Mouse (Mus musculus) testis, postnatal 10 days (tissue): ENCODE measurements around the gene Nedd8.

Experiments
- DNase-seq: peaks from one replicate; pipeline ENCODE4 v3.0.0; 2021; ENCODE audit warnings: low spot score

Gene Nedd8

DNA sequence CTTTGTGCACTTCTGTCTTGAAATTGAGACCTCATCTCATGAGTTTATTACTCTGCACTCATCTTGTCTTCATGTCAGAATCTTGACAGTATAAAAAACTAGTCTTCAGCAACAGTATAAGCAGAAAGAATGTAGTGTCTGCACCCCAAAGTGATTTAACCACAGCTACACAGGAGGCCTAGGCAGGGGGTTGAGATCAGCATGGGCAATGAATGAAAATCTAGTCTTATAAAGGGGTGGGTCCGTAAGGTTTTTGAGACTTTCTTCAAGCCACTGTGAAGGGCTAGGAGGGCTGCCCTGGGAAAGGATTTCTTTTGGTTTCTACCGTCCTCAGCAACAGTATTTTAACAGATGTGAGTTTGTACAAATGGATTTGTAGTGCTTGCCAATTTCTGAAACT, 11.3 kb downstream of the Nedd8 start:
- DNase-seq: no peak

DNA sequence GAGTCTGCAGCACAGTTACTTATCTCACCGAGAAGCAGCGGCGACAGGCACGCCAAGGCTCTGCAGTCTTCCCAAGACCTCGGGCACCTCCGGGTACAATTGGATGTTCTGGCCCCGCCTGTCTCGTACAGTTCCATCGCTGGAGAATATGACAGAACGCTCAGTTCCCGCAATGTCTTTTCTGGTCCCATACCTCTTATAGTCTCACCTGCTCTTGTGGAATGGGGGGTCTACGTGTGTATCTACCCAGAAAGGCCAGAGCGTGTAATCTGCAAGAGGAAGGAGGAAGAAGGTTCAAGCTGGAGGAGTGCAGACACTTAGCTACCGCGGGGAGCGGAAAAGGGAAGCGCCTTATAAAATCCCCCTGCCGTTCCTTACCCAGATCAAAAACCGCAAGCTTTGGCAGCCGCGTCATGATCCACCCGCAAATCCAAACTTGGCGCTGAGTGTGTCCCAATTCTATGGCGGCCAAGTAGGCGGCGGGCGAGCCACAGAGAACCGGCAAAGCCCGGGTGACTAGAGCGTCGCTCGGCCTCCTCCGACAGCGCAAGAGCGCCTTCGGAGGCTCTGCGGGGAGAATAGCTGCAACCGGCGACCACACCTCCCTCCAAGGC, 11.9 kb downstream of the Nedd8 start, which contains the start of gene Mdp1:
Gene Mdp1 (minus strand): TSS at position 549 of the 614 bp plus-strand sequence.
- DNase-seq: peak; percentile 81

DNA sequence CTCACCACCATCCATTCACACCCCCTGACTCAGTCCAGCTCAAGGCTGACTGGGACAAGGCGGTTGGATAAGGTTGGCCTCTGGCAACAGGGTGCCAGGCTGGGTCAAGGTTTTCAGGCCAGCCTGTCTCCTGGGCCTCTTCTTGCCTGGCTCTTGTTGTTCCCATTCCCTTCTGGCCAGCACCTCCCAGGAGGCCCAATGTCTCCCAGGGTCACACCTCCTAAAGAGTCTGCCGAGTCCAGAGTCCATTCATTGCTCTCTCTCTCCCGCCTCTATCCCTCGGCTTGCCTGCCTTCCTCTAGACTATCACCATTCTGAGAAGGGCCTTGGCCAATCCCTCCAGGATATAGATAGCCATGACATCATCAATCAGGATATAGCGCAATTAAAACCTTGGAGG, 13.9 kb downstream of the Nedd8 start:
- no peak for DNase-seq

DNA sequence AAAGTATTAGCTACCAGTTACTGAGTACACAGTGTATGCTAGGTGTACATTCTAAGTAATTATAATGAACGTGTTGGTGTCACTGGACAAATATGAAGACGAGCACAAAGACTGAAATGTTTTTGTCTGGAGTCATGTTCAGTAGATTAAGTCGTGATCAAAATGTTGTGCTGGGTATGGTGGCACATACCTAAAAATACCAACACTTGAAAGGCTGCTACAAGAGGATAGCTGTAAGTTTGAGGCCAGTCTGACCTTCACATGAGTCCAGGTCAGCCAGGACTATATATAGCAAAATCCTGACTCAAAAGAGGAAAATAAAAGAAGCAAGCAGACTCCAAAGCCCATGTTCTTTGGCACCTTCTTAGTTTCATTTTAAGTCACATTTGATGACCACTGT, 15.0 kb downstream of the Nedd8 start:
- no peak for DNase-seq

DNA sequence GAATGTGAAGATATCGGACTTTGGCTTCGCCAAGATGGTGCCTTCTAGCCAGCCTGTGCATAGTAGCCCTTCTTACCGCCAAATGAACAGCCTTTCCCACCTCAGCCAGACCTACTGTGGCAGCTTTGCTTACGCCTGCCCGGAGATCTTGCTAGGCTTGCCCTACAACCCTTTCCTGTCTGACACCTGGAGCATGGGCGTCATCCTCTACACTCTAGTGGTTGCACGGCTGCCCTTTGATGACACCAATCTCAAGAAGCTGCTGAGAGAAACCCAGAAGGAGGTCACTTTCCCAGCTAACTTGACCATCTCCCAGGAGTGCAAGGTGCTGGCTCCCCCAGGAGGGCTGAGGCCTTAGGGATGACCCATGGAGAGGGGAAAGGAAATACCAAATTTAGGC, 20.4 kb downstream of the Nedd8 start:
- DNase-seq: no peak

DNA sequence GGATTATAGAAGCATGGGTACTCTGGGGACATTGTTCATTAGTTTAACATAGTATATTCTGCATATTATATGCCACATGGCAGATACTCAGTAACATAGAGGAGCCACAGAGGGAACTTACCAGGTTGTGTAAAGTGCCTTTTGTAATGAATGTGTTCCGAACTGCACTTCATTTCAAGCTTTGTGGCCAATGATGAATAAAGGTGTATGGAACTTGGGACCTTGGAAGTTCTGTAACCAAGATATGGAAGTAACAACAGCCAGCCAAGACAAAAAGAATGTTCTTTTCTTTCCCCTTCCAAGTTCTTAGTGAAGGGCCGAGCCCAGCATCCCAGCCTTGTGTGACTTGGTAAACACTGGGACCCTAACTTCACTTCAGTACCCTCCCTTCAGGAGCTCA, 22.0 kb downstream of the Nedd8 start, which contains the start of gene Tssk4:
Gene Tssk4 (plus strand): TSS at position 301 of the 400 bp plus-strand sequence.
- no peak for DNase-seq

DNA sequence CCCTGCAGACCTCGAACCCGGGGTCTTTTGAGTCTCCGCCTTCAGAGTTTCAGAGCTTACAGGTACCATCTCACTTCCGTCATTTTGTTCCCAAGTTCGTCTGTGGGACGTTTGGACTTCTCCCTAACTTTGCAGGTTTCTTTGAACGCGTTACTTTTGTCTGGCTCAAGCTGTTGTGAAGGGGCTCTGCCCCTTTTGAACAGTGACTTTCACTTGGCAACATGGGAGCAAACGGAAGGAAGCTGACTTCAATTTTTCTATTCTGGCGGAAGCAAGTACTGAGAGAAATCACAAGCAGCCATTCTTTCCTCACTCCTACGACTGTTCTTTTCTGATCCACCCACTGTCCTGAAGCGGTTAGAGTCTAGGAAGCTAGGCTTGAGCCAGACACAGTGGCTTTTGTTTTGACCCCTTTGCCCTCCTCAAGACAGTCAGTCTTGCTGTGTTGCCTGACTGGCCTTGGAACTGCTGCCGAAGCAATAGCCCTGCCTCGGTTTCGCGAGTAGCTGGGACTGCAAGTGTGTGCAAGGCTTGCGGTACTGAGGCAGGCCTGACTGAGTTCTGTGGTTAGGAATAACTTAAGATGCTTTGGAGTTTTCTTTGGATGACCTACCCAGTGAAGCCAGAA, 27.5 kb downstream of the Nedd8 start:
- DNase-seq: no peak

DNA sequence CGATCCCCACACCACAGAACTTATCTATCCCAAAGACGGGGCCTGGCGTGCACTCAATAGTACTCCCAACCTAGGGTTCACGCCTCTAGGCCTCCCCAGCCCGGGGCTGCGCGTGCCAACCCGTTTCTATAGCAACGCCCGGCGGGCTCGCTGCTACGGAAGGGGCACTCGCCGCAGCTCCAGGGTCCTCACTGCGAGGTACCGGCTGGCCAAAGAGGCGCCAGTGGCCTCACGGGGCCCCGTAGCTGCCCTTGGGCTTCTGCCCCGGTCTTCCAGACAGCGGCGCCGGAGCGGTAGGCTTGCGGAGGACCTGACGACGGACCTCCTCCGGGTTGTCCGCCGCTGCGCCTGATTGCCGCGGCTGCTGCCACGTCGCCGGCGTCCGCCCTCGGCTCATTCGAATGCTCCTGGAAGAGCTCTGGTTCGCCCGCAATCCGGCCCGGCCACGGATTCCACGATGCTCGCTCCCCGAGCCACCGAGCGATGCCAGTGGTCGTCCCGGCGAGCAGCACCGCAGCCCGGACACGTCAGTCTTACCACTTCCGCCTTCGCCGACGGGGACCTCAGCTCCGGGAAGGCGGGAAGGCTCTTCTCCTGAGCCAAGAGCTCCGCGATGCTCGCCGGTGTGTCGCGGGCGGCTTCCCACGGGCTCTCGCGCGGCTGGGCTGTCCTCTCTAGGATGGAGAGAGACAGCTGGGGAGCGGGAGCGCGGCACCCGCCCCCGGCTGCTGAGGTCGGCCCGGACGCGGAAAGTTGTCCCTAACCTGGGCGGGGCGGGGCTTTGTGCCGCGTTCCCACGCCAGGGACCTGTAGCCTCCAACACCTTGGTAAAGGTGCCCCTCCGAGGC, 28.6 kb downstream of the Nedd8 start, which contains the start of gene Tm9sf1:
Gene Tm9sf1 (minus strand): TSS at position 747 of the 848 bp plus-strand sequence.
- peak; percentile 87 for DNase-seq

DNA sequence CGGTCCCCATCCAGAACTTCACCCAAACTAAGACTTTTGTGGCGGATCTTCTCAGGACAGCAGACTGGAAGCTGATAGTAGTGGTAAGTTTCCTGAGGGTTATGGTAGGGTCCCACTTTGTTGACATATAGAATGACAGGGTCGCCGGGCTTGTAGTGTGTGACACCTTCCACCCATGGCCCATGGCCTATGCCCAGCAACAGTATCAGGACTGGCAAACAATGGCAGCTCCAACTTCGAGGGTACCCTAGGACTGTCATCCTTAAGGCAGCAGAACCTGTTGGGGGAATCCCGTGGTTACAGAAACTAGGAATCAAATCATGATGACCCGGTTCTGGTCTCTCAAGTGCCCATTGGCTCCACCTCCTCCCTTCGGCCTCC, 29.3 kb downstream of the Nedd8 start:
- no peak for DNase-seq

DNA sequence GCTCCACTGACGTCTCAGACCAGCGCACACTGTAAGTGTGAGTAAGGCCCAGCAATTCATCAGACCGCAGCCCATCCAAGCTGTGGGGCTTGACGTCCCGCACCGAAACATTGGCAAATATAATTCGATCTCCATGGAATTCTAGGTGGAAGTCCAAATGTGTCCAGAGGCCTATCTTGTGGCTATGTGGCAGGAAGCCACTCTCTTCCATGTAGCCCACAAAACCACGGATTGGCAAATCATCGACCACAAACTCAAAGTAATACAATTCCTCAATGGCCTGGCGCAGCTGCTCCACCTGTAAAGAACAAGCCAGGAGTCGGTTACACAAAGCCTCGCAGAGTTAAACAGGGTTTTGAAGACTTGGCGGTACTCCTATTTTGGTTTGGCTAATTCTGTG, 30.6 kb downstream of the Nedd8 start:
- DNase-seq: no peak

DNA sequence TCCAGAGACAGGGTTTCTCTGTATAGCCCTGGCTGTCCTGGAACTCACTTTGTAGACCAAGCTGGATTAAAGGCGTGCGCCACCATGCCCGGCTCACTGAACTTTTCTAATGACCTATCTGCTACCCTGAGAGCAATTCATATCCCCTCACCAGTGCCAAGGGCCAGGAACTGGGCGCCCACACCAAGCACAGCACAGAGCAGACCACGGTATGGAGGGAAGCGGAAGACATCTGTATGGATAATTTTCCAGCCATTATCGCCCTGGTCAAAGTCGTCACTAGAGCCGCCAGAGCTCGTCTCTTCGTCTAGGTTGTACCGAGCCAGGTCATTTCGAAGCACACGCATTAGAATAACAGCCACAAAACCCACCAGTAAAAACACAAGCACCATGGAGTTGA, 31.1 kb downstream of the Nedd8 start:
- no peak for DNase-seq

DNA sequence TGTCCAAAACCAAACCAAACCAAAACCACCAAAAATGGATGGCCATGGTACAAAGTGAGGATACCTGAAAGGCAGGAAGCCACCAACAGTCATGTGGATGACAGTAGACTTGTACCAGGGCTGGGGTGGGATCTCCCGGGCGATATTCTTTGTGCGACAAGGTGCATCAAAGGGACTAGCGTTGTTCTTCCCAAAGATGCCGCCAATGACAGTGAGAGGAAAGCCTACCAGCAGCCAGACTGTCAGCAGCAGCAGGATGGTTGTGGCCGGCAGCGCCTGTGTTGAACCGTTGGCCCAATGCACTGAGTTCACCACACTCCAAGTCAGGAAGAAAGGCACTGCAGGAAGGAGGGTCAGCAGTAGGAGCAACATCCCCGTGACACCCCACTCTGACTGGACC, 34.1 kb downstream of the Nedd8 start, which contains the start of gene Gm49378:
Gene Gm49378 (minus strand): TSS at position 101 of the 400 bp plus-strand sequence.
- no peak for DNase-seq

DNA sequence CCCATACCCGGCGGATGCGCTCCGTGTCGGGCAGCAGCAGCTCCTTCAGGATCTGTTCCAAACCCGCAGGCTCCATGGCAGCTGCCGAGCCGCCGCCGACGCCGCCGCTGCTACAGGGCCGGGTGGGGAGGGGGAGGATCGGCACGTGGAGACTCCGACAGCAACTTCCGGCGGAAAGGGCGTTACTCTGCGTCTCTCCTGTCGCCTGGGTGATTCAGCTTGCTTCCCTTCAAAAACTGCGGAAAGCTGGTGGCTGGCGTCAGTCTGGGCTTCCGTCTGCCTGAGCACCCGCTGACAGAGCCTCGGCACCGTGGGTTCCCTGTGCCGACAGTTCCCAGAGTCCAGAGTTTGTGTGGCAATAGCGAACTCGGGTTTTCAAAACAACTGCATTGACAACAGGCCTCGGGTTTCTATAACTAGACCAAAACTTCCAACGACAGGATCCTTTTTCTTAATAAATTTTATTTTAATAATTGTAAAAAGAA, 36.4 kb downstream of the Nedd8 start, which contains the start of gene Ipo4:
Gene Ipo4 (minus strand): TSS at position 435 of the 485 bp plus-strand sequence.
- peak; percentile 85 for DNase-seq

DNA sequence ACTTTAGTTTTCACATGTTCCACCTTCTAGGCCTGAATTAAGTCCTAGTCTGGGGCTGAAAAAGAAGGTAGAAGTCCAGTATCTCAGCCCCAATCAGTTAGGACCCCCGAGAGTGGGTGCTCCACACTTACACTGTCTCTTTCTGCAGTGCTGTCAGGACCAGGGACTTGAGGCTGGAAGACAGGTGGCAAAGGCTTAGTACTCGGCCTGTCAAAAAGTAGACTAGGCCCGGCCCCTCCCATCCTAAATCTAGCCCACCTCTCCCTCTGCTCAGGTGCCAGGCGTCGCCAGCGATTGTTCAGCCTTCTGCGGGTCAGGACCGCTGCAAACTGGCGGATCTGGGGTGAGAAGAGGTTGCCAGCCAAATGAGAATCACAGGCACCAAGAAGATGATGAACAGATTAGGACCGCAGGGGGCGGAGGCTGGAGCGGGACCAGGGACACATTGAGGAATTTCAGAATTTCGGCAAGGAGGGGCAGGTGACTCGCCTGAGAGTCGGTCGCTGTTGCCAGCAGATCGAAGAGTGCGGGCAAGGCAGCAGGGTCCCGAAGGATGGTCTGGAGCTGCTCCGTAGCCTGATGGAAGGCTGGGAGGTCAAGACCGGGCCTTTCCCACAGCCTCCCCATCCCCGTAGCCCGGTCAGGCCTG, 36.9 kb downstream of the Nedd8 start:
- DNase-seq: peak; percentile 58

DNA sequence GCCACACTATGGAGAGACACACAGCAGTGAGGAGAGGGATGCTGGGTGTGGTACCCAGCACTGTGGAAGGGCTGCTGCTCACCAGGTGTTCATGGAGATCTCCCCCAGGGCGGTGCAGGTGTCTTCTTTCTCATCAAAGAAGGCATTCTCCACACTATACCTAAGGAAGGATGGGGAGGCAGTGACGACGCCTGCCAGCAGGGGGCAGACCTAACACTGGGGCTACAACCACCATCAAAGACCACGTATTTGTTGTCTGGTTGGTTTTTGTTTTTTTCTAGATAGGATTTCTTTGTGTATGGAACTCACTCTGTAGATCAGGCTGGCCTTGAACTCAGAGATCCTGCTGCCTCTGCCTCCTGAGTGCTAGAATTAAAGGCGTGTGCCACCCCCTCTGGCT, 42.6 kb downstream of the Nedd8 start:
- peak; percentile 79 for DNase-seq

DNA sequence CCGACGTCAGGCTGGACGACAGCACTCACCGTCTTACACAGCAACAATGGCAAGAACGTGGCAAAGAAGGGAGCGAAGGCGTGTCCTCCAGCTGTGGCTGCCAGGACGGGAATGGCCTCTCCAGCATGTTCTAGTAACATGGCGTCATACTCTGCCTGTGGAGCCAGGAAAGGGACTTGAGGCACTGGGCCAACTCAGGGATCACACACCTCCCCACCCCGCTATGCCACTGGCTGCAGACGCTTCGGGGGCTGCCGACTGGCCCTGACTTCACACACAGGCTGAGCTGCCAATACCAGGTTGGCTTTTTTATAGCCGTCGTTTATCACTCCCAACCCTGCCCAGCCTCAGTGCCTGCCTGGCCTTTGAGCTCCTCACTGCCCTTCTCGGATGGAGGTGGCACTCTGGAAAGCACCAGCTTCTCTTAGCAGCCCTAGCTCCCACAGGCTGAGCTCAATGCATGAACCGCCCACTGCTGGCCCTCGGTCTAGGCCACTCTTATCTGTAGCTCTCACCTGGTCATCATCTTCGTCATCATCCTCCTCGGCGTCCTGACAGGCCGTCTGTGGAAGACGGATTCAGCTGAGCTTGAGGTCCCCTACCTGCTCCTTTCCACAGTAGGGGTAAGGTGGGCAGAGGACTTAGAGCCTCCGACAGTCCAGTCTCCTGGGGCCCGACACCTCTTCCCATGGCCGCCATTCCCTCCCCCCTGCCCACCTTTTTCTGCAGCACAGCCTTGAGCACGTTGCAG, 43.7 kb downstream of the Nedd8 start:
- DNase-seq: no peak

DNA sequence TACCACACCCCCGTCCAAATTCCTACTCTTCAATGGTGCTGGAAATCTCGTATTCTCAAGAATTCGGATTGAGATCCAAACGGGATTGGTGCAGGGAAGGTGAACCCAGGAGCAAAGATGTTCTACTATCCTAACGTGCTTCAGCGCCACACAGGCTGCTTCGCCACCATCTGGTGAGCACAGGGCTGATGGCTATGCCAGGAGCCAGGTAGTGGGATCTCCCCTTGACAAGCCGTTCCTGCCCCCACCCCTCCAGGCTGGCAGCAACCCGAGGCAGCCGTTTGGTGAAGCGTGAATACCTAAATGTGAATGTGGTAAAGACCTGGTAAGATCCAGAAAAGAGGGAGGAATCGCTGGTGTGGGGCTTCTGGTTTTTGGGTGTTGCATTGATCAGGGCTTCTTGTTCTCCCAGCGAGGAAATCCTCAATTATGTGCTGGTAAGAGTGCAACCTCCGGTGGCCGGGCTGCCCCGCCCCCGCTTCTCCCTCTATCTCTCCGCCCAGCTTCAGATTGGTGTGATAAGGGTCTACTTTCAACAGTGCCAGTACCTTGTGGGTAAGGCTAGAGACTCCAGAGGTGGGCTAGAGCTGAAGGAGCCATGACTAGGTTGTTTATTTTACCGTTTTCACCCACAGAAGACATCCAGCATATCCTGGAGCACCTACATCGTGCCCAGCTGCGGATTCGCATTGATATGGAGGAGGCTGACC, 53.3 kb downstream of the Nedd8 start:
- DNase-seq: no peak

DNA sequence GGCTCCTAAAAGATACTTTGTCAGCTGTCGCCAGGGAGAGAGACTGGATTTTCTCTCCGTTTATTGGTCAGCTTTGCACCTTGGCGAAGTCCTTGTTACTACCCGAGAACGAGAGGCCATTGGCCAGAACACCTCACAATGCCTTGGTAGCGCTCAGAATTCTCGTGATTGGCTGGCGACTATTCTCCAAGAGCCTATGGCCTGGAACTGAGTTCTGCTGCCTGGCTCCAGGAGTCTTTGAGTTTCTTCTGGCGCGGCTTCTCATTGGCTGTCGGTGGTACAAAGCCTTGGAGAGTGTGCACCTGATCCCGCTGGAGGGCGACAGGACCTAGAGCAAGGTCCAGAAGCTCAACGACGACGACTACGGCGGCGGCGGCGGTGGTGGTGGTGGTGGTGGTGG, 54.1 kb downstream of the Nedd8 start, which contains the start of gene Rec8:
Gene Rec8 (plus strand): TSS at position 216 of the 400 bp plus-strand sequence.
- no peak for DNase-seq

DNA sequence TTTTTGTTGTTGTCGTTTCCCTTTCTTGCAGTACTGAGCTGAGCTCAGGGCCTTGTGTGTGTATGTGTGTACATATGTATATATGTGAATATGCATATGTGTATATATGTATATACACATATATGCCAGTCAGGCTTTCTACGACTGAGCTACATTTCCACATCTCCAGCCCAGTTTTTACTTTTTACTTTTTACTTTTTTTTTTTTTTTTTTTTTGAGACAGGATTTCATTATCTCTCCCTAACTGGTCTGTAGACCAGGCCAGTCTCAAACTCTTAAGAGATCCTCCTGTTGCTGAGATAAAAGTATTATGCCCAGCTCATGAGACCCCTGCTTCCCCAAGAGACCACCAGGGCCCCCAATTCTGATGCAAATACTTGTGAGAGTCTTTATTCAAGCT, 55.1 kb downstream of the Nedd8 start:
- no peak for DNase-seq

DNA sequence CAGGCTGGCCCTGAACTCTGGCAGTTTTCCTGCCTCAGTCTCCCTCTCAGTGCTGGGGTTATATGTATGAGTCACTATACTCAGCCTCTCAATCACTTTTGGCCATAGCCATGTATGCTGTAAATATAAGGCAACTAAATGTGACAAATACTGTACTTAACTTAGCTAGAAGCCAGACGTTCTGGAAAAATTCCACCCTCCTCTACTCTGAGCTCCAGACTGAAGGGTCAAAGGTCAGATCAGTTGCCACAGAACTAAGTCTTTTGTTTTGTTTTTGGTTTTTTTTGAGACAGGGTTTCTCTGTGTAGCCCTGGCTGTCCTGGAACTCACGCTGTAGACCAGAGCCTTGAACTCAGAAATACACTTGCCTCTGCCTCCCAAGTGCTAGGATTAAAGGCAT, 56.0 kb downstream of the Nedd8 start:
- DNase-seq: no peak
